Mouse (Mus musculus) urinary bladder, postnatal 36 days (tissue): ENCODE measurements around the gene Ccdc125.
A peak's percentile ranks its signal among the peaks of the same experiment; 100 is the strongest.

Experiments used
- DNase-seq, 2 experiments: peaks; one replicate each; pipeline ENCODE4 v3.0.0; 2022; ENCODE audit warnings: low spot score in 2 of 2, mixed read lengths in 1 of 2

Ccdc125 gene

GRCm38 (mm10) chr13:100669291-100670022, at the start of gene Ccdc125:
Gene Ccdc125, plus strand, starts transcription at chr13:100669717.
- DNase-seq = peak; percentile 18 to 39

GRCm38 (mm10) chr13:100622241-100622640, 47.3 kb upstream of the Ccdc125 start:
- DNase-seq = no peak

- no peak for DNase-seq
These were observed 35.3 kb upstream of the Ccdc125 start for GRCm38 (mm10) chr13:100634106-100634691.

- DNase-seq = no peak
These were observed 26.9 kb upstream of the Ccdc125 start for GRCm38 (mm10) chr13:100642471-100643209.

GRCm38 (mm10) chr13:100648223-100648622, 21.3 kb upstream of the Ccdc125 start:
- DNase-seq = no peak

GRCm38 (mm10) chr13:100650550-100651438, 18.7 kb upstream of the Ccdc125 start, which contains the start of the genes Ak6 and Rad17:
Gene Ak6, plus strand, starts transcription at chr13:100650979.
Gene Rad17, minus strand, starts transcription at chr13:100651051.
- peak; percentile 91 to 92 for DNase-seq

GRCm38 (mm10) chr13:100651439-100652186, 17.9 kb upstream of the Ccdc125 start, which contains the start of gene Taf9:
Gene Taf9, plus strand, starts transcription at chr13:100651579.
- no peak for DNase-seq

GRCm38 (mm10) chr13:100658091-100658490, 11.4 kb upstream of the Ccdc125 start:
- no peak for DNase-seq

GRCm38 (mm10) chr13:100659864-100660456, 9.6 kb upstream of the Ccdc125 start:
- DNase-seq = peak in 1 of 2 experiments; percentile 40

GRCm38 (mm10) chr13:100670181-100670741, 744 bp downstream of the Ccdc125 start:
- DNase-seq = no peak

- DNase-seq = no peak
These were observed 6.6 kb downstream of the Ccdc125 start for GRCm38 (mm10) chr13:100675936-100676635.

- DNase-seq = no peak
These were observed 12.1 kb downstream of the Ccdc125 start for GRCm38 (mm10) chr13:100681615-100682014.

- DNase-seq = no peak
These were observed 13.3 kb downstream of the Ccdc125 start for GRCm38 (mm10) chr13:100682837-100683236.

GRCm38 (mm10) chr13:100684355-100684754, 14.8 kb downstream of the Ccdc125 start:
- DNase-seq = no peak

GRCm38 (mm10) chr13:100687513-100687912, 18.0 kb downstream of the Ccdc125 start:
- no peak for DNase-seq

- no peak for DNase-seq
These were observed 28.0 kb downstream of the Ccdc125 start for GRCm38 (mm10) chr13:100697541-100697940.

GRCm38 (mm10) chr13:100698866-100699265, 29.3 kb downstream of the Ccdc125 start:
- DNase-seq = no peak

GRCm38 (mm10) chr13:100703468-100703867, 34.0 kb downstream of the Ccdc125 start:
- DNase-seq = no peak

GRCm38 (mm10) chr13:100706206-100706605, 36.7 kb downstream of the Ccdc125 start:
- DNase-seq = no peak
